Mouse (Mus musculus) neutrophil, adult 5-6 weeks (primary cell): ENCODE measurements around the gene Pxt1. TPM values are rescaled to one million over a fixed set of nuclear protein-coding genes. Genes with fewer than 3 reads are reported as not detected.
A peak's percentile ranks its signal among the peaks of the same experiment; 100 is the strongest.

Experiments used
- ATAC-seq: fragments of 151-379, 151-347 bp; 2 replicates; pipeline ENCODE4 v1.8.0; 2017; ENCODE audit warnings: mild to moderate bottlenecking, moderate TSS enrichment; ENCODE audit not compliant: insufficient number of reproducible peaks, poor library complexity, low FRiP score, severe bottlenecking; ENCODE audit errors: extremely low read depth
- total RNA-seq: library from RNA; stranded (forward); fragments of 200-1000 nt; gene quantifications from 2 replicates; pipeline ENCODE4 v1.2.3, GENCODE M21; 2017

The Pxt1 gene
- total RNA-seq, 1 experiment from 2014 or later = not detected

DNA sequence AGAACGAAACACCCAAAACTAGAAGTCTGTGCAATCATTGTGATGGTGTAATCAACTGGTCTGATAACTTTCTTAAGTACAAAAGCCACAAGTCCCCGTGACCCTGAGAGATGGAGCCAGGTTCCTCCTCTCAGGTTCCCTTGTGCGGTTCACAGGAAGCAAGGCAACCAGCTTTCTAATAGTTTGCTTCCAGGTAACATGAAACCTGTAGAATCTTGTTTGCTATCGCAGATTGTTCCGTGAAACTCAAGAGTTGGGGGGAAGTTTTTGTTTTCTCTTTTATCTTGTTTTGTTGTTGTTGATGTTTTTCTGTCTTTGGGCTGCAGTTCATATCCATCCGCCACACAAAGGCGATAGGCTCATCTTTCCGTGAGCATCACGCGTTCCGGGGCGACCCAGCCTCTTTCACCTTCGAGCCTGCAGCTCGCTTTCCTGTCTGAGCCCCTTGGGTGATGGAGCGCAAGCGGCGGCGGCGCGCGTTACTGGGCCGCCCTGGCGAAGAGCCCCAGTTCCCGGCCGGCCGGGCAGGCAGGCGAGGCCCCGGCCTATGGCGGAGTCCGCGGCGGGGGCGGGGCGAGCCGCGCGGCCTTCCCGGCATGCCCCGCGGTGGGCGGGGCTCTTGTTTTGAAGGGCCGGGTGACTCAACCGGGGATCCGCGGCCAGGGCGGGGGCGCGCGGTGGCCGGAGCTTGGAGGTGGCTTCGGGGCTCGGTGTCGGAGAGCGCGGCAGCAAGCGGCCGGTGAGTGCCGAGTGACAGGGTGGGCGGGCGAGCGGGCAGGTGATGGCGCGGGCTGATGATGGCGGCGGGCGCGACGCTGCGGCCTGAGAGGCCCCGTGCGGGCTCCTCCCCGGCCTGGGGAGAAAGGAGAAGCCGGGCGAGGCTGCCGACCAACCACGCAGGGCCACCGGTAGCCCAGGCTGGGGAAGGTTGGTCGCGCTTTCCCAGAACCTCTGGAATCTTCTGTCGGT is 8.5 kb upstream of the Pxt1 start, which contains the start of gene Kctd20:
Gene Kctd20, plus strand, starts transcription at position 120 of the 969 bp plus-strand sequence.
- ATAC-seq = peak; percentile 68

DNA sequence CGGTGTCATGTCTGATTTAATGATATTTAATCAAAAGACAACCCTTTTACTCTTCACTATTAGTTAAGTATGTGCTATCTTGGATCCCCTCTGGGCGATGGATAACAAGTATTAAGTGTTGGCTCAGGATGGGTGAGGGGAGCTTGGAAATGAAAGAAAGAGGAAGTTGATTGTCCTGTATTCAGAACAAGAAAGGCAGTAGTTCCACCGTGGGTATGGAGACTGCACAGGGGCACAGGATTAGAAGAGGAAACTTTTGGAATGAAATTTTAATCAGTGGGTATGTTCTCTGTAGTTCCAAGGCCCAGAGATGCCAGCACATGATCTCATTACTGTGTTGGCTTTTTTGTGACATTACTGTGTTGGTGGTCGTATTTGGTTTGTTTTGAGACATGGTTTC is 7.1 kb upstream of the Pxt1 start:
- no peak for ATAC-seq

DNA sequence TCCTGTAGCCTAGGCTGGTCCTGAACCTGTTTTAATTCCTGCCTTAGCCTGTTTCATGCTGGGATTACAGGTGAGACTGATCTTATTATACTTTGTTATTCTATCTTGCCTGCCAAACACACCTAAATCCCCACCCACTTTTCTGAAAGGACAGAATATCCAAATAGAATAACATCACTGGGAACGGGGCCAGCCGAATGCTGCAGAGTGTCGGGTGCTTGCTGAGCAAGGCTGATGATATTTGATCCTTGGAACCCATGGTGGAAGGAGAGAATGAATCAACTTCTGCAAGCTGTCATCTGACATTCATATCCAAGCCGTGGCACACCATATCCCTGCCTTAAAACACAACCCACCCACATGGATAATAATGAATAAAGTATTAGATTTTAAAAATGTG is 5.0 kb upstream of the Pxt1 start:
- ATAC-seq = no peak

DNA sequence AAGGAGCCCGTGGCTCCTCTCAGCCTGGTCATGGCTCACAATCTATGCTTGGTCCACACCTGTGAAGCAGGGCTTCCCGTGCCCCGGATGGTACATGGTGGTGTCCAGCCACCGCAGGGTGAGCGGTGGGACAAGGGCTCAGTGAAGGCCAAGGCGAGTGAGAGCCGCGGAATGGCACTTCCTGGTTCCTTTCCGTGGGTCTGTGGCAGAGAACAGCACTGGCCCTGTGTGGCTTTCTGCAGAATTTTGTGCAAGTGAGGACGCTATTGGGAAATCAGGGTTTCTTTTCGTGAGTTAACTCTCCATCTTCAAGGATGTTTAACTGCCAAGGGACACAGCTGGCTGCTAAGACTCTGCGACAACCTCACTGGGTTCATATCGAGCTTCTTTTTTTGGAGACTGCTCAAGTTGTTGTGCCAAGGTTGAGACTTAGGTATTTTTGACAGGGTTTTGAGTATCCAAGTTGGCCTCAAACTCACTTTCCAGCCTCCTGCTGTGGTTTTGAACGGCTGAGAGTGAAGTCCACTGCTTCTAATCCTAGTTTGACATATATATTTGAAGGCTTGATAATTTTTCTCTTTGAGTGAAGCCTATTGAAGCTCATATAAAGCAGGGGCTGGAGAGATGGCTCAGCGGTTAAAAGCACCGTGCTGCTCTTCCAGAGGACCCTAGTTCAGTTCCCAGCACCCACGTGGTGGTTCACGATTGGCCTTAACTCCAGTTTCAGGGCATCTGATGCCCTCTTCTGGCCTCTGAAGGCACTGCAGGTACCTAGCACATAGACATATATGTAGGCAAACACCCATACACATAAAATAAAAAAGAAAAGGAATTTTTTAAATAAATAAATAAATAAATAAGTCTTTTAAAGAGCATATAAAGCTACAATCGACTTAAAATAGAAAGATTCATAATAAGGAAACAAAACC is 3.6 kb upstream of the Pxt1 start:
- ATAC-seq = no peak

DNA sequence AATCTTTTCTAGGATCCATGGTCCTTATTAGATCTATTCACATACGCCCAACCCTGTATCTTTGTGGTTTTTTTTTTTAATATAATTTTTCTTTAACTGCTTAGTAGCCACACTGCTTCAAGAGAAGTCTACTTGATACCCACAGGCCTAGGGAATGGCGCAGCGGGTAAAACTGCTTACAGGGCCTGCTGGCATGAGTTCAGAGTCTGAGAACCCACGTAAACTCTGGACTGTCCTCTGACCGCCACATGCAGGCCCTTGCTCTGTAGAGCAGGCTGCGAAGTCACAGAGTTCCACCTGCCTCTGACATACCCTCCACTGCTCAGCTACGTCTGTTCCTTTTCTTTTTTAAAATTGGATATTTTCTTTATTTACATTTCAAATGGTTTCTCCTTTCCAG is 841 bp upstream of the Pxt1 start:
- ATAC-seq = no peak

DNA sequence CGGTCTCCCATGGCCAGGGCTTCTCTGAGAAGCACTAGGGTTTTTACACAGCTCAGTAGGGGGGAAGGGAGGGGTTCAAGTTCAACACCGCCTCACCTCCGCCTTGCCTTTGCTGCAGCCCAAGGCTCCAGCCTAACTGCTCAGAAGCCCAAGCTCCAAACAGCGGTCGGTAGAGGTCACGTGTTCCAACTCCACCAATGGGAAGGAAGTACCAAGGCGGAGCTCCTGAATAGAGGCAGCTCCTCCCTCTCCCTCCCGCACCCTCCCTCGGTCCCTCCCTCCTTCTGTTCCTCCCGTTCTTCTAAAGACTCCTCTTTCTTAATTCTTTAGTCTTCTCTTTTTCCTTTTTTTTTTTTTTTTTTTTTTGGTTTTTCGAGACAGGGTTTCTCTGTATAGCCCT is 1.5 kb downstream of the Pxt1 start:
- no peak for ATAC-seq

DNA sequence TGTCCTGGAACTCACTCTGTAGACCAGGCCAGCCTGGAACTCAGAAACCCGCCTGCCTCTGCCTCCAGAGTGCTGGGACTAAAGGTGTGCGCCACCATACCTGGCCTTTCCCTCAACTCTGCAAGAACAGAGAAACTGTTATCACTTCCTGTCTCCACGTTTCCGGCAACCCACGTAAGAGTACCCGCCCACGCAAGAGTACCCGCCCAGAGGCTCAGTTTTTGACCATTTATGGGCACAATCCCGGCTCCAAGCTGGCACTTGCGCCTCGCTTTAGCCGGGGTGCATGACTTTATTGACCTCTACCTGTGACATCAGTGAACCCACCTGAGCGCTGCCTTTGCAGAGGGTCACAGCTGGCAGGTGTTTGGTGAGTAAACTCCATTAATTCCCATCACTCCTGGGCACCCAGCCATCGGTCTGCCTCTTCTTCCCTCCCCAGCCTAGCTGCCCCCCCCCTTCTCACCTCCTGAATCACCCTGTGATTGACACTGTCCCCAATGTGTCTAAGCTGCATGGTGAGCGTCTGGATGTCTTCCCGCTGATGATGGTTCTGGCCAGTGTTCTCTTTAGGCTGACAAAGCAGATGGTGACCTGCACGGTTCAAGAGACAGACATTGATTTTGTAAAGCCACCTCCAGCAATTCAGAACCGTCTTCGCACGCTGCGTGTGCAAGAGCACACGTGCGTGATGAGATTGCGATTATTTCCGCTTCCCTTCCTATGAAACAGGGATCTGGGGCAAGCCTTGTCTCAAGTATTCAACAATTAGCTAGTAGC is 2.7 kb downstream of the Pxt1 start:
- no peak for ATAC-seq

DNA sequence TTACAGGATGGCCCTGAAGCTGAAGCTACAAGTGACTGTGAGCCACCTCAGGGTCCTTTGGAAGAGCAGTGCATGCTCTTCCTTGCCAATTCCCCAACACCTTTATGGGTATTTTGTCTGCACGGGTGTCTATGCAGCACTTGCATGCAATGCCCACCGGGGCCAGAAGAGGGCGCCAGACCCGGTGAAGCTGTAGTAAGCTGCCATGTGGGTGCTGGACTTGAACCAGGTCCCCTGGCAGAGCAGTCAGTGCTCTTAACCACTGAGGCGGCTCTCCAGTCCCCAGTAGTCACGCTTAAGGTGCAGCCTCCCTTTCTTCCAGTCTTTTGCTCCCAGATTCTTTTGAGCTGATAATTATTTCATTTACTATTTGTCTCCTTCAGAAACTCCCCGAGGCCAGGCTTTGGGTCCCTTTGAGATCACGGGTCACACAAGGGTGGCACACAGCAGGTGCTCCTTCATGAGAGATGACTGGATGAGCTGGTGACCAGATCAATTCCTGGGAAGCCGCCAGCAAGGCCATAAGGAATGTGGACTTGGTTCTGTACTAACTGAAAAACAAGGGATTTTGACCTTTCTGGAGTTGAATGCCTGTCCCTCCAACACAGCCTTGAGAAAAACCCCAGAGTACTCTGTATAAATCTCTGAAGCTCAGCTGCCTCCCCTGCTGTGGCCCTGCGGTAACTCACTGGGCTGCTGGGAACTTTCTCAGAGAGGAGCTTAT is 6.9 kb downstream of the Pxt1 start:
- peak; percentile 58; the same call in 1 of the 2 replicates for ATAC-seq

DNA sequence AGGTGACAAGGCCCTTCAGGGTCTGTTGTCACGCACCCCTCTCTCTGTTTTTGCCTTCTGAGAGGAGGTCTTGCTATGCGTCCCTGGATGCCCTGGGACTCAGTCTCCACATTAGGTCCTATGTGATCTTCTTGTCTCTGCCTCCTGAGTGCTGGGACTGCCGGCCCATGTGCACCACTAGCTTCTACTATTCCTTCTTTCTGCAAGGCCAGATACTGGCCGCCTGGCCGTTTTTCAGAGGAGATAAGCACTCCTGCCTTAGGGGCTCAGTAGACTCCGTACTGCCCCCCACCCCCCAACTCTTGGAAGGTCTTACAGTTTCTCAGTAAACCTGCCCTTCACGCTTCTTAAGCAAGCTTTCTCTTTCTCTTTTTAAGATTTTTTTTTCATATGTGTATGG is 7.5 kb downstream of the Pxt1 start:
- no peak for ATAC-seq

DNA sequence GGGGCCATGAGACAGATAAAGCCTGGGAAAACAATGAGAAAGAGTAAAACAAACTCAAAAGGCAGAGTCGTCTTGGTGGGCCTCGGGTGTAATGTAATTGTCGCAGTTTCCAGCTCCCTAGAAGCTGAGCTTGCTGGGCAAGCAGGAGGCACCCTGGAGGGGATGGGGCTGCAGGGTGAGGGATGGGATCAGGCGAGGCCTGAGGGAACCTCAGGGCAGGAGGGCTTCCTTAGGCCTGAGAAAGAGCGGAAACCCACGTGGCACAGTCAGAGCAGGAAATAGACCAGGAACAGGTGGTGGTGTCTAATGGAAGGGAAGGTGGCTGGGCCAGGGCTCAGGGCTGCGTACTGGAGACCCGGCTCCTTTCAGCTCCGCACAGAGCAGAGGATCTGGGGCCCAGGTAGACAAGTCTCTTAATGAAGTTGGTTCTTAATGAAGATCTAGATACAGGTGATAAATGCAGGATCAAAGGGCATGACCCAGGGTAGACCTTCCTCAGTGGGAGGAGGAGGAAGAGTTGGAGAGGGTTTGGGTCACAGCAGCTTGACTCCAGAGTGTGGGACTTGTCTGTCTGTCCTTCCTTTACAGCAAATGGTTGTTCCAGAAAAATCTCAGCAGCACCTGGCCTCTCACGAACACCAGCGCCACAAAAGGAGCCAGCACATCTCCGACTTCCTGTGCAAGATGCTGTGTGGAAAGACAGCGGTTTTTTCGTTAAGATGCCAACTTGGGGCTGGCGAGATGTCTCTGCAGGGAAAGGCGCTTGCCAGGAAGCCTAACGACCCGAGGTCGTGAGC is 9.3 kb downstream of the Pxt1 start:
- ATAC-seq = no peak

DNA sequence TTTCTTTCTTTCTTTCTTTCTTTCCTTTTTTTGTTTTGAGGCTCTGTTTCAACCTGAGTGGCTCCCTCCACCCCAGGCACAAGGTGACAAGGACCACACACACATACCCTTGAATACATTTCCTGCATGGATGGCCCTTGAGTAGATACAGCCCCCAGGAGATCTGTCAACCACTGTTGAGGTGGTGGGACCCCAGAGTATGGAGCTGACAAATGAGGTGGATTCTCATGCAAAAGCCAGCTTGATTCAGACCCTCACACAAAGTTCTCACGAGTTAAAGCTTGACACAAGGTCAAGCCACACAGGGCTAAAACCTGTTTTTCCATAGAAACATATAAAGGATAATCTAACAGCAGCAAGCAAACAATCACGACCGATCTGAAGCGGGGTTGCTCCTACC is 11.4 kb downstream of the Pxt1 start:
- no peak for ATAC-seq

DNA sequence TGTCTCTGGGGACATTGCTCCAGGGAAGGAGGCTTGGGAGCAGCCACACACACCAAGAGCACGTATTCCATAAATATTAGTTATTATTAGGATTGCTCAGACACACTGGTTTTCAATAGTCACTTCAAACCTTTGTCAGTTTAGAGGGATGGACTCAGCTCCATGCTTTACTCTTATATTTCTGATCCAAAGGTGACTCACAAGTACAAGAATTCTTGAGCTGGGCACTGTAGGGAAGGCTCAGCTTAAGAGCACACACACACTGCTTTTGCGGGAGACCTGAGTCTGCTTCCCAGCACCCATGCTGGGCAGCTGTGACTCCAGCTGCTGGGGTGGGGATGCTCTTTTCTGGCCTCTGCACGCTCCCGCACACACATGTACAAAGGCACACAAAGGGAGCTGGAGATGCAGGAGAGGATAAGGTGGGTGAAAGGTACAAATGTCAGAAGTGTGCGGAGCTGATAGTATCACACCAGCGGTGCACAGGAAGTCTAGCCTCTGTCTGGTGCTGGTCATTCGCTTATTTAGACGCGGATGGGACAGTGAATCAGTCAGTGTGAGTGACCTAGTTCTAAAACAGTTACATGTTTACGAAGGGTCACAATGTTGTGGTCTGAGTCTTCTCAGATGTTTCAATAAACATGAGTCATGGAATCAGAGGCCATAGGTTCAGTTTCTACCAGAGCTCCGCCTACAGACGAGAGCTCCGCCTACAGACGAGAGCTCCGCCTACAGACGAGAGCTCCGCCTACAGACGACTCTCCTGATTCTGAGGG is 12.0 kb downstream of the Pxt1 start:
- ATAC-seq = no peak

DNA sequence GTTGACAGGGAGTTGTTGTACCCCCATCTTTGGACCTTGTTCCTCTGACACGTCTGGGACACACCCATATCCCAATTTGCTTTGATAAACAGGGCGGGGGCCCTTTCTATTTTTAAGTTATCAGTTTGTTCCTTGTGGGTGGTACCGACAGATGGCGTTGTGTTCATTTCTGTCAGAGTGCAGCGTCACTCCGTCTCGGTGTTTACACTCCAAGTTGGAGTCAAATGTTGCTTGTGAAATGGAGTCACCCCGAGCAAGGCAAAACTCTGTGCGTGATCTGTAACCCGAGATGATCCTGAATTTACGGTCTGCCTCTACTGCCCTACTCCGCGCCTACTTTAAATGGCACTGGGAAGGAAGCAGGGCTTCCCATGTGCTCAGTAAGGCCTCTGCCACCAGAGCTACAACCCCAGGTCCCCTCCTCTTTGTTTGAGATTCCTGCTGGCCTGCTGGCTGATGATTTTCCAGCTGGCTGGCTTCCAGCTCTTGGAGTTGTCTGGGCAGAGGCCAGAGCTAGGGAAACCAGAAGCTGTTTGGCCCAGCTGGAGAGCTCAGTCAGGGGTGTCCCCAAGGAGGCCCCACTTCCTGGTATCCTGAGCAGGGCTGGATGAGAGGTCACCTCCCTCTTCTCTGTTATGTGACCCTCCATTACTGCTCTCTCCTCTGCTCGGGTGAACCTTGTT is 13.1 kb downstream of the Pxt1 start:
- ATAC-seq = no peak

DNA sequence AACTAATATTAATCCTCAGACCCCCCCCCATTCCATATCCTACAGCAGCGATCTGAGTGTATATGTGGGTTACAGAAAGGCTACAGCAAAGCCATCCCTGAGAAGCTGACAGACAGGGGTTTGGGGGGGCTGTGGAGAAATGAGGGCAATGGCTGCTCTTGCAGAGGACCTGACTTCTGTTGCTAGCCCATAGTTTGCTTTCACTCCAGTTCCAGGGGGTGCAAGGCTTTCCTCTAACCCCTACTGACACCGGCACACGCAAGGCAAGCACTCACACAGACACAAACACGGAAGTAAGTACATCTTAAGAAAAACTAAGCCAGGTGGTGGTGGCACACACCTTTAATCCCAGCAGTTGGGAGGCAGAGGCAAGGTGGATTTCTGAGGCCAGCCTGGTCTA is 14.3 kb downstream of the Pxt1 start:
- no peak for ATAC-seq

DNA sequence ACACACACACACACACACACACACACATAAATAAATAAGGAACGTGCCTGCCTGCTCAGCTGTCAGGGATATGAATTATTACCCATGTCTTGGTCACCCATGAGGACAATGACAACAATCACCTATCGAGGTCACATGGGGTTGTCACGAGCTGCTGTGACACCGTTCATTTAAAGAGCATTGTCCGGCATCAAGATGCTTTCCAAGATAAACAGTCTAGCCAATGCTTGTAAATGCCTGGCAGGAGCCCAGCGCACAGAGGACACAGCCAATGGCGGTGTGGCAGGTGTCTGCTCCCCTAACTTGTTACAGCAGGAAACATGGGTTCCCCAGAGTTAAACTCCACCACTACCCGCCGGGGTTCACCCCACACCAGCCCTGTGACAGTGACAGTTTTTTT is 15.6 kb downstream of the Pxt1 start:
- ATAC-seq = no peak

DNA sequence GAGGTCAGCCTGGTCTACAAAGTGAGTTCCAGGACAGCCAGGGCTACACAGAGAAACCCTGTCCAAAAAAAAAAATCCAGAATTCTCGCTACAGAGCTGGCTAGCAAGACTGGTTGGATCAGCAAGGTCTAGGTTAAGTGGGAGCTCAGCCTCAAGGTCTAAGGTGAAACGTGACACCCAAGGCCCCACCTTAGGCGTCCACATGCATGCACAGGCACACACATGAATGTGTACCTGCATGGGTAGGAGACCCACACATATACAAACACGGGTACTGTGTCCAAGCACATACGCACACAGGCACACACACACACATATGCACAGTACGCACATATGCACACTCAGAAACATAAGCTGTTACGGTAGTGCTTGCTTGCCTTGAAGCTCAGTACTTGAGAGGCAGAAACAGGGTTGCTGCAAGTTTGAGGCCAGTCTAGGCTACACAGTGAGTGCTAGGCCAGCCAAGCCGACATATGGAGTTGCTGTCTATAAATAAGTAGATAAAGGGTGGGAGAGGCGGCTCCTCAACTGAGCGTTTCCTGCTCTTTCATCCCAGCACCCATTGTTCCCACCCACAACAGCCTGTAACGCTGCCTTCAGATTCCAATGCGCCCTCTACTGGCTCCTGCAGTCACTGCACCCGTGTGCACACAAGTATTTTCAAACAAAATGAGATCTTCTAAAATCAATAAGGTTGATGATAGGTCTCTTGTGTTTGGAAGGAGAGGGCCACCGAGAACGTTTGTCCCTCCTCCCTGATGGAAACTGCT is 16.6 kb downstream of the Pxt1 start:
- ATAC-seq = peak; percentile 42; the same call in 1 of the 2 replicates
